Mouse (Mus musculus) CD4-positive naive resting alpha-beta T cell, adult 76 days (primary cell): ENCODE measurements around the gene Tma16. TPM values are rescaled to one million over a fixed set of nuclear protein-coding genes. Genes with fewer than 3 reads are reported as not detected.

Experiments
- total RNA-seq: library from RNA; stranded (reverse); gene quantifications from one replicate; pipeline ENCODE4 v1.2.4, GENCODE M21; 2023

Gene Tma16
- total RNA-seq = 19.2 TPM

DNA sequence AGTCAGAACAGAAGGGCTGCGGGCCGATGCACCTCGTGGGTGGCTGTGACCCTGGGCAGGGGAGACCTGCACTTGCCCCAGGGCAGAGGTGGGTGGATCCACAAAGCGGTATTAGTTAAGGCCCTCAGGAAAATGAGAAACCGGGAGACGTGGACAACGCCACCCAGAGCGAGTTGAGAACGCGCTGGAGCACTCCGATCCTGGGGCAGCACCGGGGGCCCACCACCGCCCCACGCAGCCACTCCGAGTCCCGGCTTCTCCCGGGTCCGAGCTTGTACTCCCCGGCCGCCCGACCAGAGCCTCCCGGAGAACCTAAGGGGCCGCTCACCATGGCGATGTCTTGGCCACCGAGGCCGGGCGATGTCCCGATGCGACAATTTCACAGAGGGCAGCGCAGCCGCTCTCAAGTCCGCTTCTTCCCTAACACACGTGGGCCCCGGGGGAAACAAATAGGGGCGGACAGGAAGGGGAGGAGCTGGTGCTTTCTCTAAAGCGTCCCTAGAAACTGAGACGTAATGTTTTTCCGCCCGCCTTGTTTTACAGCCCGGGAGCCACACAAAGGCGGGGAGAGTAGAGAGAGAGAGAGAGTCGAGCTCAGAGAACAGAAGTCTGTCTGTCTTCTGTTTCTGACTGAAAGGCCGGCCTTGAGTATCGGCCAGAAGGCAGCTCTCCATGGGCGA, at the start of gene Tma16:
Gene Tma16 (minus strand): TSS at position 447 of the 680 bp plus-strand sequence.

DNA sequence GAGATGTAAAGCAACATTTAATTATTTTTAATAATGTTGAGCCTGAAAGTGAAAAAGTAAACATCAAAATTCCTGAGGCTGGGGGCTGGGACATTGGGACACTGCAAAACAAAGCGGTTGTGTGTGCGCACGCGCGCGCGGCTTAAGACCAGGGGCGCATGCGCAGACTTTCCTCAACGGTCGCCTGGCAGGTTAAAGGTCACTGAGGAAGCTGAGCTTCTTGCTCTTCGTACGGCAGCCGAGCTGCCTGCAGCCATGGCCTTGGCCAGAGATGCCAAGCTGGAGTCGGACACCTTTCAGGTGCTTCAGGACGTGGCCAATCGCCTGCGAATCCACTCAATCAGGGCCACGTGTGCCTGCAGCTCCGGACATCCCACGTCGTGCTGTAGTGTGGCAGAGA, 25.2 kb upstream of the Tma16 start, which contains the start of gene Tktl2:
Gene Tktl2 (plus strand): TSS at position 220 of the 400 bp plus-strand sequence.

Other genes with a start within 250 kb of the Tma16 start
- not detected for gene Tktl2, start 25.2 kb upstream of the Tma16 start, total RNA-seq
- gene Npy5r, start 201.6 kb upstream of the Tma16 start, total RNA-seq = not detected
- gene Npy1r, start 210.7 kb upstream of the Tma16 start, total RNA-seq = not detected